Mouse (Mus musculus): Measurements from ENCODE around the gene Tcaf3.

DNA sequence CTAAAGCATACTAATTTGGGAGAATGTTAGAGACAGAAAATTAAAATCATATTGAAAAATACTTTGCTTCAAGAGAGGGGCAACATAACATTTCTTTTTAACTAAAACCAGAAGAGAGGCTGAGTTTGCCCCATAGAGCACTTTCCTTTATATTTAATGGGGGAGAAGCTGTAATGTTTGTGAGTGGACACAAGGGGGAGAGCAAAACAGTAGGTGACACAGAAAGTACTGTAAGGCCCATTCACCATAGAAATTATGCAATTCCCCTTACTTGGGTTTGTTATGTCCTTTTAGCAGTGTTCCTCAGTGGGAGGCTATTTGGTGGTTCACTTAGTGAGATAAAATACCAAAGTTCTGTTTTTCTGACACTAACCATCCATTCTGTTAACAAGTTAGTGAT, 14.7 kb upstream of the Tcaf3 start:
- TF ChIP-seq CTCF (IDR thresholded peaks at IDR 0.05; ENCODE audit: control insufficient read depth, insufficient read depth, insufficient replicate concordance, low read depth, low read length) (no peak), POLR2A (IDR thresholded peaks at IDR 0.05; ENCODE audit: control insufficient read depth, low read depth, low read length) (no peak)

Measured in testis, adult 2 months (tissue).